Mouse (Mus musculus) cerebellum, adult 2 months (tissue): ENCODE data around the gene Il33.

ENCODE experiments used
- CTCF ChIP-seq: fragments of 200-500 bp; IDR thresholded peaks from 2 replicates; pipeline ENCODE4 v1.5.1; 2011; ENCODE audit warnings: low read depth, mild to moderate bottlenecking, control low read depth, low read length, moderate library complexity, borderline replicate concordance; ENCODE audit not compliant: insufficient read depth
- POLR2A ChIP-seq: fragments of 200-500 bp; IDR thresholded peaks from 2 replicates; pipeline ENCODE4 v1.6.1; 2011; ENCODE audit warnings: low read length, control low read depth, borderline replicate concordance; ENCODE audit not compliant: insufficient read depth

DNA sequence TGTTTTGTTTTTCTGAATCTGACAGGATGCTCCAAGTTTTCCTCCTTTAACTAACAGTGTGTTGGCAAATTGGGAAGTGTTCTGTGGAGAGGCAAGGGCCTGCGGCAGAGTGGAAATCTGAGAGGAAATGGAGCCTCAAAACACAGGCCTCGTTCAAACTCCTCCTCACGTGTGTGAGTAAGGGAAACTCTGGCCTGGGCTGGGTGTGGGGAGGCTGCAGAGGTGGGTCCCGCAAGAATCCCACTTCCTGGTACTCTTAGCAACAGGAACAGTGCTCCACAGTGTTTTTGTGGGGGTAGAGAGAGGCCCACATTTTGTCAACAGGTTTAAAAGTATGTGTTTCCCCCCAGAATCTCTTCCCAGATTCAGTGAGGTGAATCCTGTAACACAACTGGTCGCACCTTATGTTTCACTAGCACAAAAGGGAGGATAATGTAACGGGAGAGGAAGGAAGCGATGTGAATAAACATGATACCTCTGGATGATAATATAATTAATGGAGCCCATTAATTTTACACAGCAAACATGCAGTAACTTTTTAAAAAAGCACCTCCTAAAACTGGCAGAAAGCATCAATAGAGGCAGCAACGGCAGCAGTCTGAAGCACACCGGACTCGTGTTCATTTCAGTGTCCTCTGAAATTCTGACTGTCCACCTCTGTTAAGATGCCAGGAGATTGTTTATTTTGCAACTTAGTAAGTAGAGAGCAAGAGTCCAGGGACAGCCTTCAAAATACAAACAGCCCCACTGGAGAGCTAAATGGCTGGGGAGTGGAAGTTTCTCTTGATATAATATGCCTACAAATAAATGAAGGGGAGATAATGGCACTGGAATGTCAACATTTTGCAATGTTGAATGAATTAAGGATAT lies 47.3 kb upstream of the Il33 start:
- TF ChIP-seq CTCF, result no peak
- TF ChIP-seq POLR2A, result no peak
